Mouse (Mus musculus) lung, embryonic 16.5 days (tissue): ENCODE data around the gene Asic2. TPM values are rescaled to one million over a fixed set of nuclear protein-coding genes. Genes with fewer than 3 reads are reported as not detected.

Experiments
- ATAC-seq: fragments of 200-750 bp; cut with Nextera tagmentation; 2 replicates; pipeline ENCODE4 v1.8.0; 2017; ENCODE audit warnings: low read depth, mild to moderate bottlenecking, moderate library complexity
- H3K27ac ChIP-seq: fragments of 300-500 bp; sonication (generic); 2 replicates; pipeline ENCODE4 v1.5.1; 2014; ENCODE audit warnings: mild to moderate bottlenecking, control low read depth, low read length
- H3K27me3 ChIP-seq: fragments of 300-500 bp; sonication (generic); 2 replicates; pipeline ENCODE4 v1.6.1; 2014; ENCODE audit warnings: low read depth, low read length, mixed read lengths; ENCODE audit not compliant: control insufficient read depth, insufficient read depth
- H3K36me3 ChIP-seq: fragments of 300-500 bp; sonication (generic); 2 replicates; pipeline ENCODE4 v1.6.1; 2014; ENCODE audit warnings: low read length; ENCODE audit not compliant: control insufficient read depth, insufficient read depth
- H3K4me1 ChIP-seq: fragments of 300-500 bp; sonication (generic); replicated peaks from 2 replicates; pipeline ENCODE4 v1.6.1; 2014; ENCODE audit warnings: low read length, mixed read lengths; ENCODE audit not compliant: control insufficient read depth, insufficient read depth
- H3K4me2 ChIP-seq: fragments of 300-500 bp; sonication (generic); 2 replicates; pipeline ENCODE4 v1.6.1; 2014; ENCODE audit warnings: low read depth, low read length, control low read depth
- H3K4me3 ChIP-seq: fragments of 300-500 bp; sonication (generic); 2 replicates; pipeline ENCODE4 v1.5.1; 2014; ENCODE audit warnings: mild to moderate bottlenecking, low read length, control low read depth
- H3K9ac ChIP-seq: fragments of 300-500 bp; sonication (generic); 2 replicates; pipeline ENCODE4 v1.6.1; 2014; ENCODE audit warnings: low read length, control low read depth
- H3K9me3 ChIP-seq: fragments of 300-500 bp; sonication (generic); 2 replicates; pipeline ENCODE4 v1.6.1; 2016; ENCODE audit warnings: low read length; ENCODE audit not compliant: control insufficient read depth
- WGBS: fragments of 180-500 bp; shearing (Covaris S2); extraction: QIAGEN DNeasy Blood & Tissue Kit; methylation state at CpG from one replicate; pipeline ENCODE4 v1.1.7; 2014; 5-methylcytosine and 5-hydroxymethylcytosine counted together
- polyA plus RNA-seq: library from polyadenylated mRNA; unstranded; fragments of >200 nt; fragmentation: Nextera tagmentation; extraction: Ambion mirVana; gene quantifications from 2 replicates; pipeline ENCODE4 v1.2.1, GENCODE M21; 2015

Gene Asic2
- polyA plus RNA-seq = 0.31 TPM in 2 replicates

DNA sequence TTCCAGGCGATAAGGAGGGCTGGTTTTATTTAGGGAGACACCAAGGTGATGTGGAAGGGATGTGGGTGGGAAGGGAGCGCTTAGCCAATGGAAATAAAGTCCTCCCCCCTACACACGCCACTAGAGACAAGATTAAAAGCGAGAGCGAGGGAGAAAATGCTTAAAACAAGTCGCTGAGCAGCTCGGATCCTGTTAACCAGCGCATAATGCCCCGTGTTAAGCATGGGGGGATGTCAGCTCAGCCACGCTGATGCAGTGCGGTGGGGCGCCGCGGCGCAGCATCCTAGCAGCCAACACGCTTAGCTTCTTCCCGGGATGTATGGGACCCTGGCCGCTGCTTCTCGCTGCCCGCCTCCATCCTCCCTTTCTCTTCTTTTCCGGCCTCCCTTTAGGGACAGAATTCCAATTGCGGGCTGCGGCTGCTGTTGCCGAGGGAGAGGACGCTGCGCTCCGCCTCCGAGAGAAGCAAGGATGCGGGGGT lies at the start of gene Asic2:
TSS of gene Asic2 (minus strand) at position 57 of the 481 bp plus-strand sequence.
- ATAC-seq = no peak
- no peaks in the 10 kb centered on the region for H3K36me3 ChIP-seq
- 1% methylated on average over 29 of the region's 29 CpGs for WGBS
- no peak within 1 kb of the TSS for H3K27ac ChIP-seq
- peaks cover 18% of the 10 kb centered on the region for H3K27me3 ChIP-seq
- H3K9ac ChIP-seq = no peak within 1 kb of the TSS
- no peaks in the 10 kb centered on the region for H3K9me3 ChIP-seq
- no peaks in the 10 kb centered on the region for H3K4me1 ChIP-seq
- no peak within 1 kb of the TSS for H3K4me3 ChIP-seq
- H3K4me2 ChIP-seq = no peak within 1 kb of the TSS

DNA sequence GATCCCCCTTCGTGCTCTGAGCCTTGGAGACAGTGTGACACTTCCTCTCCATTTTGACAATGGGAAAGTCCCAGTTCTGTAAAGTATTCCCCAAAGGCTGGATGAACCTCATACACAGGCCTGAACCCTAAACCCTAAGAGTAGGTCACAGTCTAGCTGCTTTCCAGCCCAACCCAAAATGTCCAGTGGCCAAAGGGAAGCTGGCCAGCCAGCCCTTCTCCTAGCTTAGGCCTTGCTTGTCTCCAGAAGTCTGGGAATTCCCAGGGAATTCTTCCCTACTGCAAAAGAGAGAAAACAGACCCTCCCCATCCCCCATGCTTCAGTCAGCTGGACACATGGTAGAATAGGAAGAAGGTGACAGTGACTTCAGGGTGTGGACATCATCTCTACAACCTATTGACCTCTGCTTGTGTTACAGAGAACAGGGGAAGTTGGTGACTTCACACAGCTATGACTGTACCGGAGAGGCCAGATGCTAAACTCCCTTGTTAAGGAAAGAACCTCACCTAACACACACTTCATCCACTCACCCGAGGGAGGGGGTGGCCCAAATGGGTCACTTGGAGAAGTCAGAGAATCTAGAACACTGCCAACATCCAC lies 48.0 kb upstream of the Asic2 start:
- Histone ChIP-seq H3K4me3 (no peak overlapping the region), H3K9ac (no peak overlapping the region), H3K27ac (no peak overlapping the region), H3K9me3 (no peaks in the 10 kb centered on the region), H3K4me2 (no peak overlapping the region), H3K4me1 (0 out of 2 replicates have a peak, but pooled peaks cover 3% of the 10 kb centered on the region), H3K27me3 (no peaks in the 10 kb centered on the region), H3K36me3 (no peaks in the 10 kb centered on the region)
- no peak for ATAC-seq
- WGBS = 75% methylated on average over 3 of the region's 3 CpGs

DNA sequence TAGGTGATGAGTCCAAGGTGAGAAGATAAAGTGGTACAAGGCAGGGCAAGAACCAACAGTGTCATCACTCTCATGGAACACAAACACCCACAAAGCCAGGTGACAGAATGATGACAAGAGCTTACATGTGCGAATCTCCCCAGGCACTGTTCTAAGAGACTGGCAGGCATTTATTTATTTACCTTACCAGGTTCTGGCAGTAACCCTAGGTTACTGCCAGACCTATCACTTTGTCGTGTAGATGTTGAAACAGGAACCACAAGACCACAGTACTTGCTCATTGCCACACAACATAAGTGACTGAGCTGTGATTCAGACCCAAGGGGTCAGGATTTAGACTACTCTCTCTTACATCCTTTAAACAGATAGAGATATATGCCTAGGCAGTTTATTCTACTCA lies 46.8 kb upstream of the Asic2 start:
- Histone ChIP-seq H3K9ac (no peak overlapping the region), H3K27me3 (no peaks in the 10 kb centered on the region), H3K9me3 (no peaks in the 10 kb centered on the region), H3K4me2 (no peak overlapping the region), H3K36me3 (no peaks in the 10 kb centered on the region), H3K4me3 (no peak overlapping the region), H3K4me1 (0 out of 2 replicates have a peak, but pooled peaks cover 3% of the 10 kb centered on the region), H3K27ac (no peak overlapping the region)
- ATAC-seq = no peak
- 44% methylated on average over 2 of the region's 2 CpGs for WGBS

DNA sequence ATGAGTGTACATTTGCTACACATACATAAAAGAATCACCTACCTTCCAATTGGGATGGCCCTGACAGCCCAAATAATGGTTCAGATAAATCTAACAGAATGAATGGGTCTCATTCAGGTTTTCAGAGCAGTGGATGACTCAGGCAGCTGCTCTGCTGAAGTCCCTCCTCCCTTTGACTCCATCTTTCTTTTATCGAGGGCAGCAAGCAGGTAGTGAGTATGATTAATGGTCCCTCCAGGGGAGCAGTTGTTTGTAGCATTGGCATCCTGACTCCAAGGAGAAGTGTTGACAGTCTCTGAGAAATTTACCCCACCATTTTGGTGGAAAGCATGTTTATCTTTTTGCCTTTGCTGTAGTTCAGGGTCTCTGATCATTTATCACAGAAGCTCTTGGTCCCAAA lies 45.5 kb upstream of the Asic2 start:
- no peaks in the 10 kb centered on the region for H3K9me3 ChIP-seq
- no peaks in the 10 kb centered on the region for H3K36me3 ChIP-seq
- ATAC-seq = no peak
- WGBS = 24% methylated on average over 1 of the region's 1 CpGs
- H3K27ac ChIP-seq = no peak overlapping the region
- H3K4me3 ChIP-seq = no peak overlapping the region
- H3K27me3 ChIP-seq = no peaks in the 10 kb centered on the region
- H3K9ac ChIP-seq = no peak overlapping the region
- 0 out of 2 replicates have a peak, but pooled peaks cover 3% of the 10 kb centered on the region for H3K4me1 ChIP-seq
- no peak overlapping the region for H3K4me2 ChIP-seq

DNA sequence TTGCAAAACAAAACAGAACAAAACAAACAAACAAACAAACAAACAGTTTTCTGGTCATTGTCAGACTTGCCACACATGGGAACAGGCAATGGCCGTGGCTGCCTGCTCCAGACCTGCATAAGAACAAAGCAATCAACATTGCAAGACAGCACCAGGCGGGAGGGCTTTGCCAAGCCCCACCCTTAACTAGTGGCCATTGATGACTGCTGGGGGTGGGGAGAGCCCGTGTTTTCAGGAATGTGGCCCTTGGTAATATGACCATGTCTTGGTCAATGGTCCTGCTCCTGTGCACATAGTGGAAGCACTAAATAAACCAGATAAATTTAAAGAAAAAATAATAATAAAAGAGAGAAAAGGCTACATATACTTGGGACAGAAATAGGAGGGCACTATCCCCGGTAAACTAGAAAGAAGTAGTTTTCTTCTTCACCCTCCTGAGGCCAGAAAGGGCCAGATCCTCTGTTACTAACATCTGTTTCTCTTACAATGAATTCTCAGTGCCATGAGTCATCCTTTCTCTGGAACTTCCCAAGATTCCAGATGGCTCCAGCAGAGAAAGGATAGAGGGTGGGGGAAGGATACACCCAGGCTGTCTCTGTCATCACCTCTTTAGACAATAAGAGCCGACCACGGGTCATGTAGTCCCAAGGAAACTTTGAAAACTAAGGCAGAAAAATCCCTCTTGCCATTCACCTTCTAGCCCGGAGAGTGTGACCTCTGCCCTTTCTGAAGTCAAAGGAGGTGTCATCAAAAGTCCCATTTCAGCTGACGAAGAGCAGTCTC lies 43.3 kb upstream of the Asic2 start:
- WGBS = 57% methylated on average over 8 of the region's 8 CpGs
- no peaks in the 10 kb centered on the region for H3K9me3 ChIP-seq

DNA sequence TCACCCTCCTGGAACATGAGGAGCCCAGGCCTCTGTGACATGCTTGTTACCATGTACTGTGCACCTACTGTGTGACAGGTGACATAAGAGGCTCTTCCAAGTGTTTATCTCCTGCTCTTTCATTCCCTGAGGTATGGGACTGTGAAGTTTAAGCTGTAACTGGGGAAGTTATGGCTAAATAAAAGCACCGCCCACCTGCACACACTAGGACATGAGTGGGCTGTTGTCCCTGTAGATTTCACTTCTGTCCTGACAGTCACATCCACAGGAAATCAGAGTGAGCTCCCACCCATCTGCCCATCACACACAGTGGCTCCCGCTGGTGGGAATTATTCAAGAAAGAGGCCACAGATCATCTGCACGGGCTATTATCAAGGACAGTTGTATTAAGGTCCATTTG lies 41.9 kb upstream of the Asic2 start:
- H3K27ac ChIP-seq = no peak overlapping the region
- 82% methylated on average over 3 of the region's 3 CpGs for WGBS
- H3K36me3 ChIP-seq = no peaks in the 10 kb centered on the region
- H3K27me3 ChIP-seq = no peaks in the 10 kb centered on the region
- H3K9ac ChIP-seq = no peak overlapping the region
- H3K4me3 ChIP-seq = no peak overlapping the region
- no peaks in the 10 kb centered on the region for H3K9me3 ChIP-seq
- ATAC-seq = no peak
- no peak overlapping the region for H3K4me2 ChIP-seq
- peaks cover 5% of the 10 kb centered on the region; the same call in 1 of the 2 replicates for H3K4me1 ChIP-seq

More for the DNA sequence above, 43.3 kb upstream of the Asic2 start:
- no peak overlapping the region for H3K4me2 ChIP-seq
- H3K9ac ChIP-seq = no peak overlapping the region
- peak; percentile 29; the same call in 1 of the 2 replicates for ATAC-seq
- H3K4me1 ChIP-seq = peaks cover 4% of the 10 kb centered on the region; the same call in 1 of the 2 replicates
- no peak overlapping the region for H3K4me3 ChIP-seq
- H3K27ac ChIP-seq = no peak overlapping the region
- H3K36me3 ChIP-seq = no peaks in the 10 kb centered on the region
- H3K27me3 ChIP-seq = no peaks in the 10 kb centered on the region

DNA sequence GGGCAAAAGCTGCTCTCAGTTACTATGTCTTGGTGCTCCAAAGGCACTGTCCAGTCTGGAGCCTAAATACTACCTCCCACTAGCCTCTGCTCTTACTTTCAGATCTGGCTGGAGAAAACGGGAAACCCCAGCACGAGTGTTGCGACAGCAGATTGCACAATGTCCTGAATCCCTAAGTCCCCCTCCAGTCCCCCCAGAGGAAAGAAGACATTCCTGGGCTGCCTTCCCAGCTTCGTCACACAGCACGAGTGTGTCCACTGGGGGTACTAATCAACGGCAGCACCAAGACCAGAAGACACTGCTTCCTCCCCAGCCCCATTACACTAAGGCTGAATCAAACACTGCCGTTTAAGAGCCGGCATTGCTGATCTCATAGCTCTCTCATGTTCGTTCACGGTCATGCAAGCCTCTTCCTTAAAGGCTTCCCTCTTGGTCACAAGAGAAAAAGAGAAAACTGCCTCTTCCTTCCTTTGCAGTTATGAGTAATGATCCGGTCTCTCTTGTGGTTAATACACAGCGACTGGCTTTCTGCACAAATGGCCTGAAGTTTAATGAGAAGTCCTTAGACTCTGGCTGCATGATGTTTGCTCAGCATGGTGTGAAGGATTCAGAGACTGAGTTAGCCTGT lies 38.7 kb upstream of the Asic2 start:
- H3K4me1 ChIP-seq = peaks cover 5% of the 10 kb centered on the region; the same call in 1 of the 2 replicates
- H3K4me2 ChIP-seq = peak overlapping the region; percentile 19
- WGBS = 25% methylated on average over 12 of the region's 12 CpGs
- peak overlapping the region; percentile 68 for H3K27ac ChIP-seq
- H3K9ac ChIP-seq = no peak overlapping the region
- no peaks in the 10 kb centered on the region for H3K36me3 ChIP-seq
- ATAC-seq = peak; percentile 95
- no peak overlapping the region for H3K4me3 ChIP-seq
- no peaks in the 10 kb centered on the region for H3K27me3 ChIP-seq
- no peaks in the 10 kb centered on the region for H3K9me3 ChIP-seq

DNA sequence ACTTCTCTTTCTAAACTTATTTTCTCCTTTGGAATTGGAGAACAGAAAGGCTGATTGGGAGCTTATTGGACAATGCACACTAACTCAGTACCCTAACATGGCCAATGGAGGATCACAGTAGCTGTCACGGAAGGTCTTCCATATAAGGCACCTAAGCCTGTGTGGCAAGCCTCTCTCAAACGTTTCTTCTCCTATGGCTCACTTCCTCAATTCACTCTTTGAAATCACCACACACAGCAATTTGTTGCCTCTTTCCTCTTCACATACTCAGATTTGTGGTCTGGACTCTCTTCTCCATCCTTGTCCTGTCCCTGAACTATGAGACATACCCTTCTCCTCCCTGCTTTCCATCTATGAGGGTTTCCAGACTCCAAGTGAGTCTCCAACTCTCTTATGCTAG lies 36.6 kb upstream of the Asic2 start:
- Histone ChIP-seq H3K4me2 (no peak overlapping the region), H3K4me3 (no peak overlapping the region), H3K9me3 (no peaks in the 10 kb centered on the region), H3K4me1 (peaks cover 2% of the 10 kb centered on the region; the same call in 1 of the 2 replicates), H3K36me3 (no peaks in the 10 kb centered on the region), H3K9ac (no peak overlapping the region), H3K27me3 (no peaks in the 10 kb centered on the region), H3K27ac (no peak overlapping the region)
- ATAC-seq = no peak
- WGBS = 58% methylated on average over 2 of the region's 2 CpGs

DNA sequence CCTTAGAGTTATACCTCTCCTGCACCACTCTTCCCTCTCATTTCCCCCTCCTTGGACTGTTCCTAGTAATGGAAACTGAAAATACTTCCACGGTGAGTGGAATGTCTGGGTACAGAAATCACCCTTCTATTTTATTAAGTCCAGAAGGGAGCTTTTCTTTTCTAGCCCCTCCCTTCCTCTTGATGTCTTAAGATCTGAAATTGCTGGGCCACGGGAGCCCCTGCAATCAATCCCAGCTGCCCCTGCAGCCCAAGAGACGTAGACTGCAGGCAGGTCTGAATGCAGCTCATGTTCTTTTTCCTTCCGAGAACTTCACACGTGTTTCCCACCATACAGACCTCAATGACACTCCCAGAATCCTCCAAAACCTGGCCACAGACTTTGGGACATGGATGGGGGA lies 32.3 kb upstream of the Asic2 start:
- H3K4me2 ChIP-seq = no peak overlapping the region
- ATAC-seq = no peak
- H3K9ac ChIP-seq = no peak overlapping the region
- no peaks in the 10 kb centered on the region for H3K36me3 ChIP-seq
- H3K4me1 ChIP-seq = no peaks in the 10 kb centered on the region
- H3K4me3 ChIP-seq = no peak overlapping the region
- H3K9me3 ChIP-seq = no peaks in the 10 kb centered on the region
- no peaks in the 10 kb centered on the region for H3K27me3 ChIP-seq
- 68% methylated on average over 5 of the region's 5 CpGs for WGBS
- H3K27ac ChIP-seq = no peak overlapping the region
